Mouse (Mus musculus) bone marrow, adult 2 months (tissue): ENCODE data around the gene H2-DMa.

Source experiments
- CTCF ChIP-seq: fragments of 200-500 bp; IDR thresholded peaks from 2 replicates; pipeline ENCODE4 v1.5.1; 2011; ENCODE audit warnings: low read length, control low read depth; ENCODE audit not compliant: control insufficient read depth, insufficient read depth
- POLR2A ChIP-seq: fragments of 200-500 bp; IDR thresholded peaks from 2 replicates; pipeline ENCODE4 v1.6.1; 2011; ENCODE audit warnings: low read depth, mild to moderate bottlenecking, control low read depth, low read length, borderline replicate concordance; ENCODE audit not compliant: control insufficient read depth

DNA sequence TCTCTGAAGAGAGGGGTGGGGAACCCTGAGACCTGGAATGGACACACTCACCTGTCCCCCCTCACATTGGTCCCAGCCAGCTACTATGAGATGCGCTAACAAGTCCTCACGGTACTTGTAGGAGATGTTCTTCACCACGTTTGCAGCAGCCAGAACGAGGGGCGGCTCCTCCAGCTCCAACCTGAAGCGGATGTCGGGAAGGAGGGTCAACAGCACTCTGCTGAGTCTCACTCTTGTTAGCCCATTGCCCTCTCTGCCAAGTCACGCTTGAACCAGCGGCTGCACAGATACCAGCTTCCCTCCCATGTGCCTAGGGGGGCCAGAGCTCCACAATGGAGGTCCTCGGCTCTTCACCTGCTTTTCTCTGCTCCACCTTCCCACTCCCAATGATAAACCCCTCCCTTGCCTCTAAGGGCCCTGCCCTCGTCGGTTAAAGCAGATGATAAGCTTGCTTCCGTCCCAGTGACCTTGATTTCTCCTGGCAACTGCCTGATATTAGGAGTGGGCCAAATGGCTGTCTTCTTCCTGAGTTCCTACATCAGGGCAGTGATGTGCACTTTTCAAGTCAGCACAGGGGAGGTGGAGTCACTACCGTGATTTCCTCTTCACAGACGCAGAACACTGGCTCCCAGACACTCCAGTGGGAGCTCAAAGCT lies 64.4 kb downstream of the H2-DMa start:
- no peak for TF ChIP-seq POLR2A
- no peak for TF ChIP-seq CTCF
